Mouse (Mus musculus) liver, adult 2 months (tissue): ENCODE data around the gene Kdm5b.

Experiments
- CTCF ChIP-seq: fragments of 200-500 bp; IDR thresholded peaks from 2 replicates; pipeline ENCODE4 v1.5.1; 2011; ENCODE audit warnings: low read depth, low read length, control low read depth
- POLR2A ChIP-seq: fragments of 200-500 bp; IDR thresholded peaks from 2 replicates; pipeline ENCODE4 v1.6.1; 2011; ENCODE audit warnings: low read length, control low read depth; ENCODE audit not compliant: insufficient read depth; ENCODE audit errors: extremely low read depth

DNA sequence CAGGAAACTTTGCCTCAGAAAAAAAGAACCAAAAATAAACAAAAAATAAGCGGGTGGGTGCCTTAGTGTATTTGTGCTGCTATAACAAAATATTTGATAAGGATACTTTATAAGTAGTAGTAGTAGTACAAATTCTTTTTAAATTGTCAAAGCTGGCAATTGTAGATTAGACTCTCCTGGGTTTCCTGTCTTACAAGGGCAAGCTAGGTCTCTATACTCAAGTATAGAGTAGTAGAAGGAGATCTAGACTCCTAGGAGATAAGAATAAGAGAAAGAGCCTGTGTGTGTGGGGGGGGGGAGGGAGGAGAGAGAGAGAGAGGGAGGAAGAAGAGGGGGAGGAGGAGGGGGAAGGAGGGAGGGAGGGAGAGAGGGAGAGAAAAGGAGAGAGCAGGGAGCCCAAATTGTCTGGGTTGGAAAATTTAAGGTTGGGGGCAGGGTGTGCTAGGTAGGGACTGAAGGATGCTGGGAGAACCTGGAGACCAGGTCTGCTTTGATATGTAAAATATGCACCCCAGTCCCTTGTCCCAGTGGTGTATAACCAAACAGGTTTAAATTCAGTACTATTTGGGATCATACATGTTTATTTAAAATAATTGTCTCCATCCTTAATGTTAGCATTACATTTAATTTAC, 13.4 kb downstream of the Kdm5b start:
- no peak for TF ChIP-seq POLR2A
- TF ChIP-seq CTCF: no peak
